Mouse (Mus musculus): ENCODE measurements around the gene Cadps. TPM values are rescaled to one million over a fixed set of nuclear protein-coding genes. Genes with fewer than 3 reads are reported as not detected.

Cadps gene
- total RNA-seq, 2 experiments from 2014 or later, result 232 to 234 TPM

- no peak overlapping the region for H3K4me3 ChIP-seq
- no peak overlapping the region for H3K27ac ChIP-seq
- no peak for TF ChIP-seq CTCF (conservative IDR thresholded peaks at IDR 0.05)
- DNase-seq (ENCODE audit: low spot score in 2 of 2), result no peak
Observed at GRCm38 (mm10) chr14:12812072-12812471, 10.8 kb downstream of the Cadps start.

- H3K27ac ChIP-seq, result no peak overlapping the region
- DNase-seq (ENCODE audit: low spot score in 2 of 2), result no peak
- TF ChIP-seq CTCF (conservative IDR thresholded peaks at IDR 0.05), result no peak
- H3K4me3 ChIP-seq, result no peak overlapping the region
Observed at GRCm38 (mm10) chr14:12802995-12803394, 19.9 kb downstream of the Cadps start.

- TF ChIP-seq CTCF (conservative IDR thresholded peaks at IDR 0.05), result no peak
- DNase-seq (ENCODE audit: low spot score in 2 of 2), result peak; percentile 25 to 46
- Histone ChIP-seq H3K27ac (0 out of 2 replicates have a peak overlapping the region, but pooled peaks have one; percentile 2), H3K4me3 (no peak overlapping the region)
Observed at GRCm38 (mm10) chr14:12801100-12801499, 21.8 kb downstream of the Cadps start.

DNA sequence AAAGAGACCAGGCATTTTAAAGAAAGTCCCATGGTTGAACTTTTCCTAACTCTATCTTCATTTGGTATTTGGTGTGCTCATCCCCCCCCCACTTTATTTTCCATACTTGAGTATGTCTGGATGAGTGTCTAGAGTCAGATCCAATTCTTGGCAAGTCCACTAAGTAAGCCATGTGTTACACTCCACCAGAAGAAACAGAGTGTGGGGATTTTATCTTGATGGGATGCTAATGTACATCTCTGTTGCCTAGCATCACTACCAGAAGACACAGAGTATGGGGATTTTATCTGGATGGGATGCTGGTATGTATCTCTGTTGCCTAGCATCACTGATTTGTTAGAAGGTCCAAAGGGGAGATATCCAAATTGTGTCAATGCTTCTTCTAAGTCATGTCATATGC, 24.0 kb downstream of the Cadps start:
- Histone ChIP-seq H3K4me3 (no peak overlapping the region), H3K27ac (no peak overlapping the region)
- DNase-seq (ENCODE audit: low spot score in 2 of 2), result no peak
- no peak for TF ChIP-seq CTCF (conservative IDR thresholded peaks at IDR 0.05)

DNA sequence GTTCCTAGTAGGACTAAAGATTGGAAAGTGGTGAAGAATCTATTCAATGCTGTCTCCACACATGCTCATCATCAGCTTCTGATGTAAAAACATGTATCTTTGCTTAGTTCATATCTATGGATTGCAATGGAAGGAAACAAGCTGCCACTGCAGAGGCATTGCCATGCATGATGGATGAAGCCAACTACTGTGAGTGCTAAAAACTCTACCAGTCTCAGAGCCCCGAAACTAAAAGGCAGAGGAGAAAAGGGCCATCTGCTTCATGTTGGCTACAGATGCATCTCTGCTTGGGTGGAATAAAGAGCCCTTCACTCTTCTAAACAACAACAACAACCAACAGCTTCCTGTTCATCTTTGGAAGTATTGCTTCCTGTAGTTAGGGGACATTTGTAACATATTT, 38.6 kb downstream of the Cadps start:
- DNase-seq (ENCODE audit: low spot score in 2 of 2), result no peak
- no peak overlapping the region; the same call in 1 of the 2 replicates for H3K27ac ChIP-seq
- no peak overlapping the region for H3K4me3 ChIP-seq
- TF ChIP-seq CTCF (conservative IDR thresholded peaks at IDR 0.05), result no peak

DNA sequence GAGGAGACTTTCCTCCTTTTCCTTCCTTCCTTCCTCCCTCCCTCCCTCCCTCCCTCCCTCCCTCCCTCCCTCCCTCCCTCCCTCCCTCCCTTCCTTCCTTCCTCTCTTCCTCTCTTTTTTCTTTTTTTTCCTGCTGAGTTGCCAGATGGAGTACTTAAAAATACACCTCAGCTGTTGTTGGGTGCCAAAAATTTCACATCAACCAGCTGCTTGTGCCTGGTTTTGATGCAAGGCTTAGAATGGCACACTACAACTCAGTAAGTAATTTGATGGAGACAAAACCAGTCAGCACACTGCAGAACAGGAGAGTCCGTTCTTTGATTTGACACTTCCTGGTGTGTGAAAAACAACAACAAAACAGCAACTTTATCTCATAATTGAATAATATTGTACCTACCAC, 42.9 kb downstream of the Cadps start:
- TF ChIP-seq CTCF (conservative IDR thresholded peaks at IDR 0.05), result no peak
- no peak for DNase-seq (ENCODE audit: low spot score in 2 of 2)
- Histone ChIP-seq H3K4me3 (no peak overlapping the region), H3K27ac (no peak overlapping the region)

DNA sequence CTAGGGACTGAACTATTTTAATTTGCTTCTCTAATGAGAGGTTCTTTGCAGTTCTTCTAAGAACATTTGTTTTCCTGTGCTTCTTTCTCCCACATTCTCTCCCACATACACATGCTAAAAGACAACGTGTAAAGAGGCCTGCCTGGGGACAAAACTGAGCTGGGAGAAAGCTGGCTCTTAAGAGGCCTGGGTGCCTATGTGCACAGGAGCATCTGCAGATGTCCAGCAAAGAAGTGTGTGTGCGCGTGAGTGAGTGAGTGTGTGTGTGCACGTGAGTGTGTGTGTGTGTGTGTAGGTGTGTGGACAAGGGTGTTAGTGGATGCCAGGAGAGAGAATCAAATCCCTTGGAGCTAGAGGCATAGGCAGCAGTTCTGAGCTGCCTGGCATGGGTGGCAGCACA, 44.9 kb downstream of the Cadps start:
- no peak overlapping the region for H3K4me3 ChIP-seq
- no peak for TF ChIP-seq CTCF (conservative IDR thresholded peaks at IDR 0.05)
- no peak for DNase-seq (ENCODE audit: low spot score in 2 of 2)
- H3K27ac ChIP-seq, result peak overlapping the region; percentile 64

DNA sequence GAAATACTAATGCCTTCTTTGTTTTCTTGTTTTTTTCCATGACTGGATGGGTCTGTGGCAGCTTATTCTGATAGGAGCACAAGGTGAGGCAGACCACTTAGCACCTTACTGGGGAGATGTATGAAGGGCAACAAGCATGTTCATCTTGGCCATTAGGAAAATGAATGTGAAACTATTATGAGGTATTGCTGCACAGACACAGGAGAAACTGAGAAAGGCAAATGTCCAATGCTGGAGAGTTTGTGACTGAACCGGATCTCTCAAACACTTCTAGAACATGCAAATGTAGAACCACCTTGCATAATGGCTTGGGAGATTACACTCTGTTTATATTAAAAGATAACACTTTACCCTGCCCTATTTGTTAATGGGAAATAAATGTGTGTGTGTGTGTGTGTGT, 54.0 kb downstream of the Cadps start:
- no peak for TF ChIP-seq CTCF (conservative IDR thresholded peaks at IDR 0.05)
- no peak overlapping the region for H3K4me3 ChIP-seq
- H3K27ac ChIP-seq, result no peak overlapping the region
- DNase-seq (ENCODE audit: low spot score in 2 of 2), result no peak

- DNase-seq (ENCODE audit: low spot score in 2 of 2), result no peak
- TF ChIP-seq CTCF (conservative IDR thresholded peaks at IDR 0.05), result no peak
- Histone ChIP-seq H3K27ac (no peak overlapping the region), H3K4me3 (no peak overlapping the region)
Observed at GRCm38 (mm10) chr14:12753237-12753636, 69.6 kb downstream of the Cadps start.

- DNase-seq (ENCODE audit: low spot score in 2 of 2), result no peak
- Histone ChIP-seq H3K4me3 (no peak overlapping the region), H3K27ac (no peak overlapping the region)
- no peak for TF ChIP-seq CTCF (conservative IDR thresholded peaks at IDR 0.05)
Observed at GRCm38 (mm10) chr14:12751821-12752220, 71.1 kb downstream of the Cadps start.

- no peak for TF ChIP-seq CTCF (conservative IDR thresholded peaks at IDR 0.05)
- no peak overlapping the region for H3K4me3 ChIP-seq
- H3K27ac ChIP-seq, result no peak overlapping the region
- DNase-seq (ENCODE audit: low spot score in 2 of 2), result no peak
Observed at GRCm38 (mm10) chr14:12730979-12731378, 91.9 kb downstream of the Cadps start.

DNA sequence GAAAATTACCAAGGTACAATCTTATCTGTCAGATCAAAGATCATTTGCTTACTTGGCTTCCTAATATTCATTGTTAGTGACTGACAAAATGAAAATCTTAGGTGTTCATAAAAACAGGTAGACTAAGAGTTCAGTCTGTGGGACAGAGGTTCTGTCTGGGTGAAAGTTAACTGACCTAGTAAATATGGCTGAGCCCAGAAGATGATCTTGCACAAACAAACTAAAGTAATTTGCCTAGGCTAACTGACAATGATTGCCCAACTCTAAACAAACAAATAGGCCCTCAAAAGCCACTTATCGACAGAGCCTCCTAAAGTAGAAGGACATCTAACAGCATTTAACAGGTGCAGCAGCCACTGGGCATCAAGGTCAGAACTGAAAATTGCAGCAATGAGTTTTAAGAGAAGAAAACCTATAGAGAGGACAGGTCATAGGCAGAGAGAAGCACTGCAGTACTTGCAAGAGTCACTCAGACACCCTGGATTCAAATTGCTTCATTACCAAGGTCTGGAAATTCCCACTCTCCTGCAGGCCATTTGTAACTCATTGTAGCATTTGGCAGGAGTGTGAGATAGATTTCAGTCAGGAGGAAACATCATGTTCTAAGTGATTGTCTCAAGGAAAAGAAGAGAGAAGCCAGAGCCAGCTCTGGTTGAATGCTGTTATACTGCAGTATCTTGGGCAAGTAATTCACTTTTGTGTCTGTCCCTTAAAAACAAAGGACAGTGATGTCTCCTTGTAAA, 100.3 kb downstream of the Cadps start:
- no peak for DNase-seq (ENCODE audit: low spot score in 2 of 2)
- Histone ChIP-seq H3K4me3 (no peak overlapping the region), H3K27ac (no peak overlapping the region)
- TF ChIP-seq CTCF (conservative IDR thresholded peaks at IDR 0.05), result no peak

GRCm38 (mm10) chr14:12718766-12719165, 104.1 kb downstream of the Cadps start:
- no peak overlapping the region for H3K4me3 ChIP-seq
- H3K27ac ChIP-seq, result no peak overlapping the region; the same call in 1 of the 2 replicates
- DNase-seq (ENCODE audit: low spot score in 2 of 2), result no peak
- TF ChIP-seq CTCF (conservative IDR thresholded peaks at IDR 0.05), result no peak

- TF ChIP-seq CTCF (conservative IDR thresholded peaks at IDR 0.05), result no peak
- no peak for DNase-seq (ENCODE audit: low spot score in 2 of 2)
- Histone ChIP-seq H3K27ac (no peak overlapping the region), H3K4me3 (no peak overlapping the region)
Observed at GRCm38 (mm10) chr14:12715906-12716659, 106.8 kb downstream of the Cadps start.
